Mouse (Mus musculus): ENCODE data around the gene Neurog1. TPM values are rescaled to one million over a fixed set of nuclear protein-coding genes. Genes with fewer than 3 reads are reported as not detected.
A peak's percentile ranks its signal among the peaks of the same experiment; 100 is the strongest.

Gene Neurog1
- polyA plus RNA-seq, 1 experiment, result 10.1 TPM

- no peak for TF ChIP-seq POLR2A (IDR thresholded peaks at IDR 0.05; ENCODE audit: borderline replicate concordance, extremely low read depth, insufficient read depth, insufficient read length, poor library complexity, severe bottlenecking)
- no peak for TF ChIP-seq CTCF (IDR thresholded peaks at IDR 0.05; ENCODE audit: borderline replicate concordance, extremely low read depth, insufficient read depth, insufficient read length)
- no peak for DNase-seq (ENCODE audit: low read depth)
These were observed 15.8 kb downstream of the Neurog1 start for GRCm38 (mm10) chr13:56236194-56236593.

- TF ChIP-seq POLR2A (IDR thresholded peaks at IDR 0.05; ENCODE audit: borderline replicate concordance, extremely low read depth, insufficient read depth, insufficient read length, poor library complexity, severe bottlenecking), result no peak
- TF ChIP-seq CTCF (IDR thresholded peaks at IDR 0.05; ENCODE audit: borderline replicate concordance, extremely low read depth, insufficient read depth, insufficient read length), result no peak
These were observed 23.2 kb downstream of the Neurog1 start for GRCm38 (mm10) chr13:56228790-56229189.

GRCm38 (mm10) chr13:56226175-56226954 is 25.6 kb downstream of the Neurog1 start:
- DNase-seq (ENCODE audit: low read depth), result peak; percentile 87
- TF ChIP-seq CTCF (IDR thresholded peaks at IDR 0.05; ENCODE audit: borderline replicate concordance, extremely low read depth, insufficient read depth, insufficient read length), result no peak
- TF ChIP-seq POLR2A (IDR thresholded peaks at IDR 0.05; ENCODE audit: borderline replicate concordance, extremely low read depth, insufficient read depth, insufficient read length, poor library complexity, severe bottlenecking), result no peak

More at GRCm38 (mm10) chr13:56228790-56229189, 23.2 kb downstream of the Neurog1 start:
- DNase-seq (ENCODE audit: low read depth), result no peak

- TF ChIP-seq CTCF (IDR thresholded peaks at IDR 0.05; ENCODE audit: borderline replicate concordance, extremely low read depth, insufficient read depth, insufficient read length), result no peak
- no peak for TF ChIP-seq POLR2A (IDR thresholded peaks at IDR 0.05; ENCODE audit: borderline replicate concordance, extremely low read depth, insufficient read depth, insufficient read length, poor library complexity, severe bottlenecking)
- no peak for DNase-seq (ENCODE audit: low read depth)
These were observed 28.3 kb downstream of the Neurog1 start for GRCm38 (mm10) chr13:56223625-56224024.

GRCm38 (mm10) chr13:56222849-56223246 is 29.1 kb downstream of the Neurog1 start:
- no peak for DNase-seq (ENCODE audit: low read depth)
- TF ChIP-seq CTCF (IDR thresholded peaks at IDR 0.05; ENCODE audit: borderline replicate concordance, extremely low read depth, insufficient read depth, insufficient read length), result no peak
- no peak for TF ChIP-seq POLR2A (IDR thresholded peaks at IDR 0.05; ENCODE audit: borderline replicate concordance, extremely low read depth, insufficient read depth, insufficient read length, poor library complexity, severe bottlenecking)

- no peak for TF ChIP-seq POLR2A (IDR thresholded peaks at IDR 0.05; ENCODE audit: borderline replicate concordance, extremely low read depth, insufficient read depth, insufficient read length, poor library complexity, severe bottlenecking)
- TF ChIP-seq CTCF (IDR thresholded peaks at IDR 0.05; ENCODE audit: borderline replicate concordance, extremely low read depth, insufficient read depth, insufficient read length), result no peak
- DNase-seq (ENCODE audit: low read depth), result peak; percentile 91
These were observed 29.7 kb downstream of the Neurog1 start for GRCm38 (mm10) chr13:56221995-56222848.

GRCm38 (mm10) chr13:56221129-56221910 is 30.6 kb downstream of the Neurog1 start:
- peak; percentile 93 for DNase-seq (ENCODE audit: low read depth)
- TF ChIP-seq CTCF (IDR thresholded peaks at IDR 0.05; ENCODE audit: borderline replicate concordance, extremely low read depth, insufficient read depth, insufficient read length) (no peak), POLR2A (IDR thresholded peaks at IDR 0.05; ENCODE audit: borderline replicate concordance, extremely low read depth, insufficient read depth, insufficient read length, poor library complexity, severe bottlenecking) (no peak)

GRCm38 (mm10) chr13:56219254-56219653 is 32.7 kb downstream of the Neurog1 start:
- TF ChIP-seq CTCF (IDR thresholded peaks at IDR 0.05; ENCODE audit: borderline replicate concordance, extremely low read depth, insufficient read depth, insufficient read length), result no peak
- TF ChIP-seq POLR2A (IDR thresholded peaks at IDR 0.05; ENCODE audit: borderline replicate concordance, extremely low read depth, insufficient read depth, insufficient read length, poor library complexity, severe bottlenecking), result no peak
- DNase-seq (ENCODE audit: low read depth), result no peak

GRCm38 (mm10) chr13:56216090-56216489 is 35.9 kb downstream of the Neurog1 start:
- TF ChIP-seq POLR2A (IDR thresholded peaks at IDR 0.05; ENCODE audit: borderline replicate concordance, extremely low read depth, insufficient read depth, insufficient read length, poor library complexity, severe bottlenecking) (no peak), CTCF (IDR thresholded peaks at IDR 0.05; ENCODE audit: borderline replicate concordance, extremely low read depth, insufficient read depth, insufficient read length) (no peak)
- peak; percentile 60 for DNase-seq (ENCODE audit: low read depth)

GRCm38 (mm10) chr13:56214633-56215032 is 37.3 kb downstream of the Neurog1 start:
- peak; percentile 85 for DNase-seq (ENCODE audit: low read depth)
- no peak for TF ChIP-seq POLR2A (IDR thresholded peaks at IDR 0.05; ENCODE audit: borderline replicate concordance, extremely low read depth, insufficient read depth, insufficient read length, poor library complexity, severe bottlenecking)
- no peak for TF ChIP-seq CTCF (IDR thresholded peaks at IDR 0.05; ENCODE audit: borderline replicate concordance, extremely low read depth, insufficient read depth, insufficient read length)

GRCm38 (mm10) chr13:56209067-56209411 is 42.9 kb downstream of the Neurog1 start:
- no peak for TF ChIP-seq CTCF (IDR thresholded peaks at IDR 0.05; ENCODE audit: borderline replicate concordance, extremely low read depth, insufficient read depth, insufficient read length)
- no peak for TF ChIP-seq POLR2A (IDR thresholded peaks at IDR 0.05; ENCODE audit: borderline replicate concordance, extremely low read depth, insufficient read depth, insufficient read length, poor library complexity, severe bottlenecking)
- DNase-seq (ENCODE audit: low read depth), result no peak

Data from brain, embryonic 14.5 days (tissue).